Mouse (Mus musculus) small intestine, adult 2 months (tissue): ENCODE measurements at regions not wholly inside any gene's neighbourhood (a gene's known extent, or its start where the extent isn't known, plus 50 kb on each side); places are given as distances from the start of the nearest gene placed in this dataset.
A peak's percentile ranks its signal among the peaks of the same experiment; 100 is the strongest.

Source experiments
- H3K27ac ChIP-seq: fragments of 200-500 bp; 2 replicates; pipeline ENCODE4 v1.5.1; 2012; ENCODE audit warnings: low read depth, low read length, control low read depth, inconsistent platforms; ENCODE audit not compliant: insufficient read depth
- H3K27me3 ChIP-seq: fragments of 200-500 bp; 2 replicates; pipeline ENCODE4 v1.6.1; 2012; ENCODE audit warnings: mild to moderate bottlenecking, moderate library complexity, low read length, inconsistent platforms; ENCODE audit not compliant: control insufficient read depth, insufficient read depth
- H3K36me3 ChIP-seq: fragments of 200-500 bp; 2 replicates; pipeline ENCODE4 v1.6.1; 2012; ENCODE audit warnings: mild to moderate bottlenecking, low read length, control low read depth, inconsistent platforms; ENCODE audit not compliant: control insufficient read depth, insufficient read depth
- H3K4me1 ChIP-seq: fragments of 200-500 bp; 2 replicates; pipeline ENCODE4 v1.6.1; 2012; ENCODE audit warnings: low read length, inconsistent platforms, mixed read lengths; ENCODE audit not compliant: control insufficient read depth, insufficient read depth, insufficient read length
- H3K4me3 ChIP-seq: fragments of 200-500 bp; 2 replicates; pipeline ENCODE4 v1.5.1; 2012; ENCODE audit warnings: low read depth, mild to moderate bottlenecking, control low read depth, inconsistent platforms, low read length, moderate library complexity
- CTCF ChIP-seq: fragments of 200-500 bp; IDR thresholded peaks from 2 replicates; pipeline ENCODE4 v1.5.1; 2012; ENCODE audit warnings: low read depth, mild to moderate bottlenecking, control low read depth, inconsistent platforms, low read length, moderate library complexity, mixed read lengths; ENCODE audit not compliant: insufficient replicate concordance, insufficient read length; ENCODE audit errors: extremely low read depth
- POLR2A ChIP-seq: fragments of 200-500 bp; IDR thresholded peaks from 2 replicates; pipeline ENCODE4 v1.6.1; 2012; ENCODE audit warnings: low read depth, mild to moderate bottlenecking, control low read depth, inconsistent platforms, low read length, moderate library complexity
- WGBS: fragments of 180-500 bp; shearing (Covaris S2); methylation state at CpG from one replicate; pipeline ENCODE4 v1.1.7; 2018; 5-methylcytosine and 5-hydroxymethylcytosine counted together

GRCm38 (mm10) chr19:57541693-57542314, 69.0 kb upstream of the Atrnl1 start:
- no peak overlapping the region for H3K27ac ChIP-seq
- 59% methylated on average over 8 of the region's 8 CpGs for WGBS
- no peaks in the 10 kb centered on the region for H3K36me3 ChIP-seq
- no peaks in the 10 kb centered on the region for H3K27me3 ChIP-seq
- H3K4me3 ChIP-seq: no peak overlapping the region
- no peak for TF ChIP-seq POLR2A
- no peak for TF ChIP-seq CTCF
- peaks cover 8% of the 10 kb centered on the region; the same call in 1 of the 2 replicates for H3K4me1 ChIP-seq

DNA sequence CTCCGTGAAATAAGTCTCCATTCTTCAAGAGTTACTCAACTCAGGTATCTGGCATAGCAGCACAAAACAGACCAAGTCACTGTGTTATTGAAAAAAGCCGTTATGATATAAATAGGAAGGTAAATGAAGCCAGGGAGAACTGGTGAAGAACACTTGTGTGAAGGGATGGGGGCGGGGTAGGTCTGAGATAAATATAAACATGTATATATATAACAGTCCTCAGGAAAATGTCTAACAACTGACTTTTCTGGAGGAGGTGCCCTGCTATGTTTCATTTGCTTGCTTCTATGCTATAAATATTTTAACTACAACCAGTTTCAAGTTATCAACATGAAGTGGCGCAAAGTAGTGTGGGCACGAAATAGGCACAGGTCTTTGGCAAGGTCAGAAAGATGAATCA, 68.3 kb upstream of the Atrnl1 start:
- no peaks in the 10 kb centered on the region for H3K27me3 ChIP-seq
- no peak overlapping the region for H3K4me3 ChIP-seq
- H3K27ac ChIP-seq: no peak overlapping the region
- H3K4me1 ChIP-seq: peaks cover 4% of the 10 kb centered on the region; the same call in 1 of the 2 replicates
- H3K36me3 ChIP-seq: no peaks in the 10 kb centered on the region
- TF ChIP-seq POLR2A (no peak), CTCF (no peak)
- 92% methylated on average over 5 of the region's 5 CpGs for WGBS

DNA sequence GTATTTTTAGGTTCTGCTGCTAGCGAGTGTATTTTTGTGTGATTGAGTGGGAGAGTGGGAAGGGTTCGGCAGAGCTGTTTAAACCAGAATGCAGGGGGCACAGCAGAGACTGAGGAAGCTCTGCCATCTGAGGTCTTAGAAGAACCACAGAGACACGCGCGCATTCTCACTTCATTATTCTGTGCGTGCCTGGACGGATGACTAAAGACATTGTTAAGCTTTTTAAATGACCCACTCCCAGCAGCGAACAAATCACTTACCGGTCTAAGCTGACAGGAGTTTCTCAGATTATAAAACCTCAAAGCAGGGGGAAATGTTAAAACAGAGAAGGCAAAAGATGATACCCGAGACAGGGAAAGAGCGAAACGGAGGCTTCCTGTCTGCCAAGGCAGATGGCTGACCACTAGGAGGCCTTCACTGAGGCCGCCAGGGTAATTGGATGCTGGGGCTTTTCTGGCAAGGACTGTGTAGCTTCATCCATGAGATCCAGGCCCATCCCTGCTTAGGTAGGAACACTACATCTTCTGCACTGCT, 67.1 kb upstream of the Atrnl1 start:
- no peak overlapping the region for H3K4me3 ChIP-seq
- 72% methylated on average over 13 of the region's 13 CpGs for WGBS

GRCm38 (mm10) chr19:57544229-57544879, 66.5 kb upstream of the Atrnl1 start:
- WGBS: 87% methylated on average over 17 of the region's 17 CpGs
- H3K27ac ChIP-seq: no peak overlapping the region
- H3K36me3 ChIP-seq: no peaks in the 10 kb centered on the region
- H3K4me3 ChIP-seq: no peak overlapping the region
- TF ChIP-seq CTCF (no peak), POLR2A (no peak)
- no peaks in the 10 kb centered on the region for H3K27me3 ChIP-seq
- no peaks in the 10 kb centered on the region for H3K4me1 ChIP-seq

More for the DNA sequence above, 67.1 kb upstream of the Atrnl1 start:
- Histone ChIP-seq H3K36me3 (no peaks in the 10 kb centered on the region), H3K4me1 (no peaks in the 10 kb centered on the region), H3K27ac (no peak overlapping the region), H3K27me3 (no peaks in the 10 kb centered on the region)
- TF ChIP-seq CTCF (peak; percentile 30; the same call in 1 of the 2 replicates), POLR2A (no peak)

DNA sequence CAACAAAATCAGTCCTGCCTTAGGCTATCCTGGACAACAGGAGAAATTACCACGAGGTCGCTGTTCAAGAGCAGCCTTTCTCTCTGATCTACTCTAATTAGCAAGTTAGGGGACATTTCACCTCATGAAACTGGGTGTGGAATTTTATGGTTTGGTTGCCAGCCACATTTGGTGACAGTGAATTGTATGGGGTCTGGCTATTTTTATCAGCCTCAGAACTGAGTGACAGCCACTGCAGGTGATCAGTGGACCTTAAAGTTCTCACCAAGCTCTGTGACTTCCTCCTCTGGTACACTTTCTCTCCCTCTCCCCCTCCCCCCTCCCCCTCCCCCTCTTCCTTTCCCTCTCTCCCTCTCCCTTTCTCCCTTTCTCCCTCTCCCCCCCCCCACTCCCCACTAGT, 65.8 kb upstream of the Atrnl1 start:
- H3K27ac ChIP-seq: no peak overlapping the region
- H3K4me1 ChIP-seq: no peaks in the 10 kb centered on the region
- H3K4me3 ChIP-seq: no peak overlapping the region
- TF ChIP-seq CTCF: no peak
- no peak for TF ChIP-seq POLR2A
- H3K27me3 ChIP-seq: no peaks in the 10 kb centered on the region
- no peaks in the 10 kb centered on the region for H3K36me3 ChIP-seq
- 43% methylated on average over 2 of the region's 2 CpGs for WGBS

GRCm38 (mm10) chr19:57546039-57546438, 64.8 kb upstream of the Atrnl1 start:
- H3K4me3 ChIP-seq: no peak overlapping the region
- WGBS: 42% methylated on average over 2 of the region's 2 CpGs
- no peaks in the 10 kb centered on the region for H3K4me1 ChIP-seq
- H3K27me3 ChIP-seq: no peaks in the 10 kb centered on the region
- 0 out of 2 replicates have a peak overlapping the region, but pooled peaks have one; percentile 21 for H3K27ac ChIP-seq
- TF ChIP-seq POLR2A (no peak), CTCF (no peak)
- H3K36me3 ChIP-seq: no peaks in the 10 kb centered on the region

DNA sequence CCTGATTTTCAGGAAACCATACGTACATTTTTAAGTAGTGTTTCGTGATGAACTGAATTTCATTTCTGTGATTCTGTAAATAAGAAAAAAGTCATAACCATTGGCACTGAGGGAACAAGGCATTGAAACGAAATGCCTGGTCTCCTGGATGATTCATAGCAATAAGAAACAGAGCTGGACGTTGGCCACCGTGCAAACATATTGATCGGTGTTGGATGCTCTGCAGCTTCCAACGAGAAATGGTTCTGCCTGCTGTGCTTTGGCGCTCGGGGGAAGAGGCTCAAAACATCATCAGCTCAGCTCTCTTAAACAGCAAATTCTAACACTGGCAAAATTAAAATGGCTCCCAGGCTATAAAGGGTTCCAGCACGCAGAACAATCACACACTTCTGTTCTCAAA, 64.3 kb upstream of the Atrnl1 start:
- Histone ChIP-seq H3K4me1 (no peaks in the 10 kb centered on the region), H3K27ac (0 out of 2 replicates have a peak overlapping the region, but pooled peaks have one; percentile 21), H3K27me3 (no peaks in the 10 kb centered on the region), H3K4me3 (no peak overlapping the region), H3K36me3 (no peaks in the 10 kb centered on the region)
- TF ChIP-seq POLR2A (no peak), CTCF (no peak)
- whole genome bisulfite sequencing: 40% methylated on average over 10 of the region's 10 CpGs
